Mouse (Mus musculus) mature B cell (primary cell): ENCODE data around the gene Hemgn.

ENCODE experiments used
- in situ Hi-C: fragments of 300-500 bp; cut with MboI; formaldehyde crosslinking; loops from 2 replicates; pipeline ENCODE4 v1.14.3; 2019

Hemgn gene

DNA sequence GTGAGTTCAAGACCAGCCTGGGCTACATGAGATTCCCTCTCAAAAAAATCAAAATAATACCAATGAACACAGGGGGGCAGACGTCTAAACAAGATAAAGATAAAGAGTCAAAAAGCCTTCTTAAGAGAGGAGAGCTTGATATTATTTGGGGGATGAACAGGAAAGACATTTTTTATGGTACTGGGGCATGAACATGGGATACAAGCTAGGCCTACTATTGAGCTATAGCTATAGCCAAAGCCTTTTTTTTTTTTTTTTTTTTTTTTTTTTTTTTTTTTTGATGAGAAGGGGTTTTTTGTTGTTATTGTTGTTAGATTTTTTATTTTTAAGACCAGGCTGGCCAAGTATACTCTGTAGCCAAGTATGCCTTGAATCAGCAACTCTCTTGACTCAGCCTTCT is 1.2 kb downstream of the Hemgn start:
- in situ Hi-C loops, result no loop called here

DNA sequence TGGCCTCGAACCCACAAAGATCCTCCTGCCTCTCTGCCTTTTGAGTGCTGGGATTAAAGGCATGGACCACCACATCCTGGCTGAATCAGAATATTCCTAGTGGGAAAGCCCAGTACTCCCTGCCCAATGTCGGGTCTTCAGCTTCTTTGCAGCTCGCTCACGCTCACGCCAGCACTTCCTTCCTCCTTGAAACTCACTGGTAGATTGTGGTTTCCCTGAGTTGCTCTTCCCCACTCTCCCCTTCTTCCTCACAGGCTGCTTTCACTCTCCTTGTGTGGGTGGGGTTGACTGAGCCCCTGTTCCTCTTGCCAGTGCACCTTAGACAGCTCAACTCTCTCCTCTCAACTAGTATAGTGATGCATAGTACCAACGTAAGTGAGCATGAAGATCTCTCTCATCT is 1.8 kb downstream of the Hemgn start:
- in situ Hi-C loops, result no loop called here

DNA sequence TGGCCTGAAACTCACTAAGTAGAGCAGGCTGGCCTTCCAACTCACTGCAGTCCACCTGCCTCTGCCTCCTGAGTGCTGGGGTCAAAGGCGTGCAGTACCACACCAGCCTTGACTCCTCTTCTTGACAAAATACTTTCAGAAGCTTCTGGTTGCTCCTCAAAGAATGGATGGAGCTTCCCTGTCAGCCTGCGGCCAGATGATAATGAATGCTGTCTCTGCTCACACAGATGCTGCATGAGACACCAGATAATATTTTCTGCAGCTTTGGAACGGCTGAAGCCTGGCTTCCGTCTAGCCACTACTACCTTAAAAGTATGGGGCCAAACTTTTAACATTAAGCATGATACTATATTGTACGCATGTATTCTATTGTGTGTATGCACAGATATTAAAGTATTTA is 2.6 kb downstream of the Hemgn start:
- in situ Hi-C loops, result no loop called here

DNA sequence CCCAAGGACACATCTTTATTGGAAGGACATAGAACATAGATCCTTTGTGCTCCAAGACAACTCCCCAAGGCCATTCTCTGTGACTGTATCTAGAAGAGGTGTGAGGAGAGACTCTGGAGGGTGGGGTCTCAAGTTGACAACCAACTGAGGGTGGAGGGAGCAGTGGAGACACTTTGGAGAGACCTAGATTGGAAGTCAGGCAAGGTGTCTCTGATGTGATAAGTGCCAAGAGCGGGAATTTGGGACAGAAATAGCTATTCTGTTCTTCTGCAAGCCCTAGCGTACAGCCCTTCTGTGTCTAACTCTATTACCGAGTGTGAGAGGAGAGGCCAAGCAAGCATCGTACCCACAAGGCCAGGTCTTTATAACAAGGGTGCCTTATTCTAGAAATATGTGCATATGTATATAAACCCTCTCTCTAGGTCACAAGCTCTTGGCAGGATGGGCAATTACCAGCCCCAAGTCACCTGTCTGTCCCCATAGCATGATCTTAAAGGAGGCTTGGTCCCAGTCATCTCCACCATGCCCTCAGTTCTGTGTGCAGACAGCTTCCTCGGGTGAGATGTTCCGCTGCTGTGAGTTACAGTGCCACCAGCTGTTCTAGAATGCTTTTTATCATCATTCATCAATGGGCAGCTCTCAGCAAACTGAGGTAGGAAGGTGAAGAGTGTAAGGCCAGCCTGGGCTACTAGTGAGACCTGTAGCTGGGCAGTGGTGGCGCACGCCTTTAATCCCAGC is 6.2 kb downstream of the Hemgn start:
- in situ Hi-C loops, result no loop called here

DNA sequence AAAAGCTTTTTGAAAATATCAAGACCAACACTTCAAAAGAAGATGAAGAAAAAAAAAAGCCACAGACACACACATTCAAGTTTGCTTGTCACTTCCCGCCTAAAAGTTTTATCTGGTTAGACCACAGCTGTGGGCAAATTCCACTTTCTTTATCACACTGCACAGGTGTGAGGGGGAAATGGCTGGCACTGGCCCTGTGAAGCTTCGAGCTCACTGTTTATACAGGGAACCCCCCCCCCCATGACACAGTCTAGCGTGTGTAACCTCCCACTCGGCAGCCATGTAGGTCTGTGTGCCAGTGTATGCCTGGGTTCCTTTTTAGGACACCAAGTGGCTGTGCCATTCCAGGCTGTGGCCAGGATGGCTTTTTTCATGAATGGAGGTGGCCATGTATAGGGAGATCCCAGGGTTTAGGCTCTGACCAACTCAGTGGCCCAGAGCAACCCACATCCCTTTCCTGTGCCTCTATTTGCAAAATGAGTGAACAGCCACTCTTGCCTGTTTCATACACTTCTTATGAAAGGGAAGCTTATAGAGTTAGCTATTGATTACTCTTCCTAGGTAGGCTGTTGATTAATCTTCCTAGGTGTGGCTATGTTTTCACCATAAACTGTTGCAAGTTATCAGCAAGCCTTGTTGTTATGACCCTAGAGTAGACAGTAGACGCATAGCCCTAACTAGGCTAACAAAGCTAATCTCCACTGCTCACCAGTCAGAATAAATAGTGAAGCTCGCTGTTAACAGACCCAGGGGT is 9.1 kb downstream of the Hemgn start:
- in situ Hi-C loops, result loop anchor here (5.0 kb wide), 1 partner anchor 43 kb away; no protein-coding TSS in a partner anchor

DNA sequence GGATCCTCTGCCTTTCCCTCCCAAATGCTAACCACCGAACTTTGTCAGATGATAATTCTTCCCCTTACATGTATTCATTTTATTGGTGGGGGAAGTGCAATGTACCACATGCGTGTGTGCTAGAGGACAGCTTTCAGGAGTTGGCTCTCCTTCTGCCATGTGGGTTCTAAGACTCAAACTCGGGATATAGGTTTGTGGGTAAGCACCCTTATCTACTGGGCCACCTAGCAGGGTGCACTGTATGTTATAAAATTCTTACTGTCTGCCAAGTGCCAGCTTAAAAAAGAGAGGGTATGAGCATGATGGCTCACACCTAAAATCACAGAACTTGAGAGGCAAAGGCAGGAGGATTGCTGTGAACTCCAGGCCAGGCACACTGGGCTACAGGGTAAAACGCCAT is 14.5 kb downstream of the Hemgn start:
- in situ Hi-C loops, result no loop called here

DNA sequence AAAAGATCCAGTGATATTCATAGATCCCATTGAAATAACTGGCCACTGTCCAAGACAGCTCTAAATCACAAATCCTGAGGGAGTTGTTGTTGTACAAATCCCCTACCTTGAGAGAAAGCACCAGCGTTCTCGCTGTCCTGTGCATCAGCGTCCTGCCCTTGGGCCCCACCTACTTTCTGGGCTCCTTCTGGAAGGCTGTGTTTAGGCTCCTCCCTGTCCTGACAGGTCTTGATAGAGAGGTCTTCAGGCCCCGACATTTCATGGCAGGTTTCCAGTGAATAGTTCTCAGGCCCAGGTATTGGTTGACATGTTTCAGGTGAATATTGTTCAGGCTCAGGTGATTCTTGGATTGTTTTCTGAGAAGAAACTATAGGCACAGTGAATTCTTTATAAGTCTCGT is 17.6 kb downstream of the Hemgn start:
- in situ Hi-C loops, result no loop called here

DNA sequence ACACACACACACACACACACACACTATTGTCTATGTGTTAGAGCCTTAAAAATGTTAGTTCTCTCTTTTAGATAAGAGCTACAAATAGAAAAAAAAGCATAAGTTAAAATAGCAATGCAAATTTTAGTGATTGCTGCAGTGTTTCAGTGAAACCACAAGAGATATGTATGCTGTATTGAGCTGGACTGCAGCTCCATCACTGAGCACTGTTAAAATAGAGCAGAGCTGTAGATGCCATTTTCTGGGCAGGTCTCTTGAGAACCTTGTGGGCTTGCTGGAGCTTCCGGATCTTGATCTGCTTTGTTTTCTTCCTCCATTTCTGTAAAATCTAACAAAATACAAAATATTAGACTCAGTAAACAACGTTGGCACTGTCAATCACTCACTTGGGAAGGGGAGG is 18.9 kb downstream of the Hemgn start:
- in situ Hi-C loops, result no loop called here

DNA sequence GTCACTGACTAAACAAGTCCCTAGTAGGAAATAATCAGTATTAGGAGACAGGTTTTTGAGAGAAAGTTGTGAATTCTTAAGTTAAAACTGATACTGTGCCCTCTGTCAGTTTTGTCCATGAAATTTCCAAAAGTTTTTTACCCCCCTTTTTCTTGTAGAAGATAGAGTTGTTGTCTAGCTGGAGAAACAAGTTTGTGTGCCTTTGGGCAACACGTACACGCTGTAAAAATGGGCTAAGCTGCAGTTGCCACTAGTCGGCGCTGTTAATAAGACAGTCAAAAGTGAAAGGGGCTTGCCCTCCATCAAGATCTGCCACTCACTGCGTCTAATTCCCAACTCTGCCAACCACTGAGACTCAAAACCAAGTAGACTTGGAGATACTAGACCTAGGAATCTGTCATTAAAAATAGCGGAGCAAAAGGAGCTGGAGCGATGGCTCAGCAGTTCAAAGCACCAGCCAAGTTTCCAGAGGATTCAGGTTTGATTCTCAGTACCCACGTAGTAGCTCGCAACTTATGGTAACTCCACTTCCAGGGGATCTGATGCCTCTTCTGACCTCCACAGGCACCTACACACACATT is 22.8 kb downstream of the Hemgn start:
- in situ Hi-C loops, result no loop called here

DNA sequence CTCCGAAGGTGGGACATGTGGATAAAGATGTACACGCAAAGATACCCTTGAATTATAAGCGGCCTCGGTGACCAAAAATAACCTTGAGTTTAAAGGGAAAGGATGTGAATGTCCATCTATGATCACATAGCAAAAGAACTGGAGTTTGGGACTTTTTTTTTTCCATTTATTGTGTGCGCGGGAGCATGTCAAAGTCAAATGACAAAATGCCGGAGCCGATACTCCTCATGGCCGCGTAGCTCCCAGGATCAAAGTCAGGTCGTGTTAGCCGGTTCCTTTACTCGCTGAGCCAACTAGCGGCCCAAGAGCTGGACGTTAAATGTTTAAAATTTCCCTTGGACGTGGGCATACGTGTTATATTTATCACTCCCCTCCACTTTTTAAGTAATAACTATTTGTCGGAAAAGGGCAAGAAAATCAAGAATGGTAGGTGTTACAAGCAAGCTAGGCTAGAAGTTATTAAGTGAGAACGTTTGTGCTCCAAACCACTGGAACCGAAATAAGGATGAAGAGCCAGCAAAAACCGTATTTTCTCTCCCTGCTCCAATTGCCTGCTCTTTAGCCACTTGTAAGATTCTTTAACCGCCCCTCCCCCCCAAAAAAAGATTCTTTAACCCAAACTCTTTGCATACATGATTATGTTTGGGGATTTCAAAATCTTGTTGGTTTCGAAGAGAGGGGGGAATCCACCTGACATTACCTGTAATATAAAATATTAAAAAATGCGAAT is 23.5 kb downstream of the Hemgn start:
- in situ Hi-C loops, result no loop called here

DNA sequence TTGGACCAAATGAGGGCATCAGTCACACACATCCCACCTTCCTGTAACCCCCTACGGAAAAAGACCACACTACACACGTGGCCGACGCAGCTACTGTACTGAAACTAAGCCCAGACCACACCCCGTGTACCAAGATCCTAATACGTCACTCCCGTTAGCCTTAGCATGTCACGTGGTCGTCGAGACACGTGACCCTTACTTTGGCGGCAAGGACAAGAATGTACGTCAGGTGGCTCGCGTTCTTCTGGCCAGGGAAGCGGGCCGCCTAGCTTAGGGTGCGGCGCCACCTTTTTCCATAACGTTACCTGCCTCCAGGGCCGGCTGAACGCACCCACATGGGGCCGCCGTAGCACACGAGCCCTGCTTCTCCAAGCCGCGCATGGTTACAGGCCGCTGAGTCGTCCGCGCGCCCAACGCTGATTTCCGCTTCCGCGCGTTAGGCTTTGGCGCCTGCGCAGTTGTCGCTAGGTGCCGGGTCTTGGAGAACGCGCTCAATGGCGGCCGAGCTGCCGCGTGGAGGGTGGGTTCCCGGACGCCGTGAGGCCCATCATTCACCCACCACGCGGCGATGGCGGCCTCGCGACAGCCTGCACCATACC is 24.2 kb downstream of the Hemgn start, which contains the start of gene Trmo:
Gene Trmo, minus strand, starts transcription at position 425 of the 599 bp plus-strand sequence.
- in situ Hi-C loops, result no loop called here

DNA sequence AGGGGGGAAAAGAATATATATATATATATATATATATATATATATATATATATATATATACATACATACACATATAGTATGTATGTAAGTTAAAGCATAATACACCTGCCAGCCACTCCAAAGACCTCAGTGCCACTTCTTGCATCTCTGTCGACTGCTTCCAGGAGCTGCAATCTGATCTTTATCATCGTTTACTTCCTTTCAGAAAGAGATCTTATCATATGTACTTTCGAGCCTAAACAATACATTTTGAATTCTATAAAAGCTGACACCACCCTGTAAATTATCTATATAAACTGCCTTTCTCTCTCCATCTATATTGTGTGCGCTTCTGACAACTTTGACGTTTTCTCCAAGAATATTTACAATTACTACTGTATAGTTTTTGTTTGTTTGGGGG is 24.8 kb downstream of the Hemgn start:
- in situ Hi-C loops, result no loop called here

DNA sequence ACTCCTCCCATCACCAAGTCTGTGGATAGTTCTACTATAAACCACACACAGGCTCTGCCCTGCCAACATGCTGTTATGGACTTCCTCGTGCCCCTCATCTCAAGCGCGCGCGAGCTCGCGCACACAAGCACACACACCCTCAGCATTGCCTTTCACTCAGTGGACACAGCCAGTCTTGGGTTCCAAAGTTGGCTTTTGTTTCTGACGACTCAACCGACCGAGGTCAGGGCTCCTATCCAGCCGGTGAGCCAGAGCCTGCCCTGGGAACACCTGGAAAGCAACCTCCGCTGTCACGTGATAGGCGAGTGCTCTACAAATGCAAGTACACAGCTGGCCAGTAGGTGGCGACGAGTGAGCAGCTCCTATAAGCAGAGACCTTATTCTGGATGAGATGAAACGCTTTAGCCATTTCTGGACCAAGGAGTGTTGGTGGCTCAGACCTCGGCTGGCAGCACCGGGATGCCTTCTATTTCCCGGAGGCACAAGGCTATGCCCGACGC is 38.4 kb downstream of the Hemgn start:
- in situ Hi-C loops, result no loop called here

DNA sequence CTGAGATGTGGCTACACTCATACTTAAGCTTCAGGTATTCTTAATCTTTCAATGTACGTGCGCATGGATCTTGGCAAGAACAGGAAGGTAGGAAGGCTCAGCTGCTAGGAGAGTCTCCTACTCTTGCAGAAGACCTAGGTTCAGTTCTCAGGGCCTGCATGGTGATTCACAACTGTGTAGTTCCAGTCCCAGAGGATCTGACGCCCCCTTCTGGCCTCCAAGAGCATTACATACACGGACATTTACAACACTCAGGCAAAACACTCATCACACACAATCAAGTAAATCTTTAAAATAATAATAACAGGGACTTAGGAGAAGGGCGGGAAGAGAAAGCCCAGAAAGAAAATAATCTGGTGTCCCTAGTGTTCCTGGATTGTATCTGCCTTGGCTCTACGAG is 38.9 kb downstream of the Hemgn start:
- in situ Hi-C loops, result no loop called here

DNA sequence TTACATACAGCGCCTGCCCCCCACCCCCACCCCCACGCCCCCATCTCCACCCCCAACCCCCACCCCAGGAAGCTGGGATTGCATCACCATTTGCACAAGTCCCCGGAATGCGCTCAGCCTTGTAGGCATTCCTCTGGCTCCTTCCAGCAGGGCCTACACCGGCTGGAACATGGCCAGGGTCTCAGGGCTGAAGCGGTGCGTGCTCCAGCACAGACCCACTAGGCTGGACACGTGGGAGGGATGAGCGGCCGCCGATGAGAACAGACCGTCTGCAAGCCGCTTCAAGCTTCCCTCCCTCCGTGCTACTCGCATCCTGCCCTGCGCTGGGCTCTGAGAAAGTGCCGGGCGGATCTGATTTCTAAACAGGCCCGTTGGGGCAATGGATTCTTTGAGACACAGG is 42.3 kb downstream of the Hemgn start:
- in situ Hi-C loops, result no loop called here

DNA sequence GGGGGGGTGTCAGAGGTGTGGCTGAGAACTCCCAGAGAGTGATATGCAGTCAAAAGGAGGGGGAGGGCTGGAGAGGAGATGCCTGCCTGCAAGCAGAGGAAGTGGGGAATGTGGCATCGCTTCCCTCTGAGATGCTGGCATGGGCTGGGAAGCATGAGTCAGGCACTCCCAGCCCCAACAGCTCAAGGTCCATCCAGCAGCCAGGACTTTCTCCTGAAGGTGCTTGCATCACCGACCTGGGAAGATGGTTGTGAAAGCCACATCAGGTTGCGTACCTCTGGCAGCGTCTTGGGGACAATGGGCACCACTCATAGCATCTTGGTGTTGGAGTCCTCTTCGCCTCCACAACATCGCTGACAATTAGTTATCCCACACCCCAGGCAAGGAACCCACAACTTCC is 42.9 kb downstream of the Hemgn start:
- in situ Hi-C loops, result no loop called here

DNA sequence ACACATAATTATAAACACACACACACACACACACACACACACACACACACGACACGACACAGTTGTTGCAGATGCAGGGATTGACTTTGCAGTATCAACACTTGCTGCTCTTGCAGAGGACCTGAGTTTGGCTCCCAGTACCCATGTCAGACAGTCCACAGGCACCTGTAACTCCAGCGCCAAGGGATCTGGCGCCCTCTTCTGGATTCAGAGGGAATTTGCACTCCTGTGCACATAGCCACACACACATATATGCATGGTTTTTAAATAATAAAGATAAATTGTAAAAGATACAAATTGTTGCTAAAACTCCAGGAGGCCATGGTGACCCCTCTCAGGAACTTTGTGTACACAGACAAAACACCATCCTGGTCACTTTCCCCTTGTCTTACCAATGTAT is 44.2 kb downstream of the Hemgn start:
- in situ Hi-C loops, result no loop called here

DNA sequence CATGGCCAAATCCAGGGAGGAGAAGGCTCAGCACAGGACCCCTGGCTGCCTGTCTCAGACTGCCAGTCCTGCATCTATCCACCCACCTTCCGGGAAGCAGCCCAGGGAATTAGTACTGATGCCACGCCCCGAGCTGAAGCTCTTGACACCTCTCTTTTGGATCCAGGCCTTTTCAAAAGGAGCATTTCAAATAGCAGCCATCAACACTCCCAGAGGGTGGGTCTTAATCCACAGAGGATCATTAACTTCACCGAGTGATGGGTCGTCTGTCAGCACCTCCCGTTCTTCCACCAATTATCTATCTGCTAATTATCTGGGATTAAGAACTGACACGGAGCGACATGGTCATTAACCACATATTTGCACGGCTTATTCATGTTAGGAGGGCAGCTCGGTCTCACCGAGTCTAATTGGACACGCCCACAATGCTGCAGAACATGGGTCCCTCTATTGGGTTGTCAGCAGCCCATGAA is 45.8 kb downstream of the Hemgn start:
- in situ Hi-C loops, result no loop called here

DNA sequence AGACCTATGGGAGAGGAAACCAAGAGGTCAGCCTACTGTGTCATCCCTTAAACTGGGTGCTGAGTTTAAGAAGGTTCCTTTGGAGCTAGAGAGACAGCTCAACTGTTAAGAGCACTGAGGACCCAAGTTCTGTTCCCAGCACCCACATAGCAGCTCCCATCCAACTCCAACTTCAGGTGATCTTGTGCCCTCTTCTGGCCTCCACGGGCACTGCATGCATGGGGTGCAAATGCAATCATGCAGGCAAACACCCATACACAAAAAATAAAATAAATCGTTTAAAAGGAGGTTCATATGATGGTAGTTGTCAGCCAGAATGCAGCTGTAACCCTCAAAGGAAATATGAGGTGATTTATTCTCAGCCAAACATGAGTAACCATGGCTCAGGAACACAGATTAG is 48.9 kb downstream of the Hemgn start:
- in situ Hi-C loops, result no loop called here

DNA sequence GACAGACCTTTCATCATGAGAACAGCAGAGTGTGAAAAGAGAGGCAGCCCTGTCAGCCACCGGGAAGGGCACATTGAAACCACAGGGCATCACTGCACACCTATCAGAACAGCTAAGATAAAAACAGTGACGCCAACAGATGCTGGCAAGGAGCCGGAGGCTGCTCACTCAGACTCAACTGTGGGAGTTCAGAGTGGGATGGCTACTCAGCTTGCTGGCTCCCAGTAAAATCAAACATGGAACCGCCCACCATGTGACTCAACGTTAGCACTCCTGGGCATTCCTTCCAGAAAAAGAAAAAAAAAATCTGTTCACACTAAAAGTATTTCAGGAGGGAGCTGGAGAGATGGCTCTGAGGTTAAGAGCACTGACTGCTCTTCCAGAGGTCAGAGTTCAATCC is 52.0 kb downstream of the Hemgn start:
- in situ Hi-C loops, result no loop called here

DNA sequence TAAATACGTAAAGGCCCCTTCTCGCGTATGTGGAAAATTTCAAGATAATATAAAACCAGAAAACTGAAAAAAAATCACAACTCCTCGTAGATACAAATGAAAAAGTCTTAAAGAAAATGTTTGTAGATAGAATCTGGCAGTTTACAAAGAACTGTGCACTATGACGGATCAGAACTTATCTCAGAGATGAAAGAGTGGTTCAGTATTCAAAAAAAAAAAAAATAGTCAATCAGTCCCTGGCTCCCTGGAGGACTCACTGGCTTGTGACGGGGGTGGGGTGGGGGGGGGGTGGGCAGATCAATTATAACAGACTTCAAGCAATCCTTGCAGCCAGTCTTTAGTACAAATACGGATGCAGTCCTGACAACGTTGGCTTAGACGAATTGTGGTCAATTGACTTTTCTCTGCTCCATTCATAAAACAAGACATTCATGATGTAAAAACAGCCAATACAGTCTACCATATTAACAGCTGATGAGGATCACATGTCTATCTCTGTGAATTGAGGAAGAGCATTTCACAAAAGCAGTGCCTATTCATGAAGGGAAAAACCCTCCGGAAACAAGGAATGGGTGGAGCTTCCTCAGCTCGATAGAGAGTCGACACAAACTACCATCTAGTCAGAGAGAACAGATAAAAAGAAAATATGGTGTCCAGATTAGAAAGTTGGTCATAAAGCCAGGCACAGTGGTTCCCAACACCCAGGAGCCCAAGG is 53.6 kb downstream of the Hemgn start:
- in situ Hi-C loops, result no loop called here
